Mouse (Mus musculus) heart, postnatal 14 days (tissue): ENCODE data around the gene Aggf1. TPM values are rescaled to one million over a fixed set of nuclear protein-coding genes. Genes with fewer than 3 reads are reported as not detected.
"Not testable (repeated sequence)": the region's sequence is repeated elsewhere in the genome, so short reads cannot be mapped to it uniquely, and the experiment has no call there.

ENCODE experiments used
- DNase-seq, 2 experiments: peaks; one replicate each; pipeline ENCODE4 v3.0.0; 2021 to 2022
- intact Hi-C: fragments of 180-260 bp; cut with DNase I; formaldehyde crosslinking; loops from one replicate; pipeline ENCODE4 v1.15.1; 2025
- long read RNA-seq, 2 experiments: library from polyadenylated mRNA; stranded (forward); transcript quantifications; one replicate each; pipeline ENCODE4 v2.0.0; 2021
- total RNA-seq, 2 experiments: library from RNA; stranded (reverse); gene quantifications; 2 replicates each; pipeline ENCODE4 v1.2.3; 2021

The Aggf1 gene
- 10 to 100 TPM; 21.8 to 22.1 TPM for total RNA-seq
- long read RNA-seq, experiment 1, transcript Aggf1-201 (14 exons, 3,249 nt) = major isoform, 67 of 70 reads
- long read RNA-seq, experiment 1, partial matches to known transcripts = 1 of 70 reads
- long read RNA-seq, experiment 1, other reads (novel, unspliced or antisense) = 2 of 70 reads
- long read RNA-seq, experiment 2, transcript Aggf1-201 (14 exons, 3,249 nt) = major isoform, 56 of 61 reads
- long read RNA-seq, experiment 2, partial matches to known transcripts = 2 of 61 reads
- long read RNA-seq, experiment 2, other reads (novel, unspliced or antisense) = 3 of 61 reads

- intact Hi-C loops = no loop called here
- peak; percentile 86 to 92 for DNase-seq
These were observed at the start of gene Aggf1 for GRCm38 (mm10) chr13:95374701-95375553. Gene Aggf1 (minus strand): TSS chr13:95375352.

DNA sequence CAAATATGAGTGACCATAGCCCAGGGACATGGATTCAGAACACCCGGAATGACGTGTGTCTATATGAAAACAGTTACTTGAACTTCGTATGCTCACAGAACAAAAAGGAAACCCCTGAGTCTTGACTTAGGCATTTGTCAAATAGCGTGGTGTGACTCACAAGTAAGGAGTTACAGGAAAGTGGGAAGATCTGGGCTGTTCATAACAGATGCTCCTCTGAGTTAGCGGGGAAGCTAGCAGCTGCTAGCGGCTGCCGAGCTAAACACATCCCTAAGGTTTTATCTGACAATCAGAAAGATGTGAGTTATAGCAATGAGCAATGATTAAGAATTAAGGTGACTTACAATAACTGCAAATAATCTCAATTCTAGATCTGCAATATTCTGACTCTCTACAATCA, 49.8 kb upstream of the Aggf1 start:
- DNase-seq = no peak
- intact Hi-C loops = no loop called here

- intact Hi-C loops = no loop called here
- no peak for DNase-seq
These were observed 44.1 kb upstream of the Aggf1 start for GRCm38 (mm10) chr13:95419204-95419749.

- intact Hi-C loops = no loop called here
- no peak for DNase-seq
These were observed 43.5 kb upstream of the Aggf1 start for GRCm38 (mm10) chr13:95418575-95419203.

DNA sequence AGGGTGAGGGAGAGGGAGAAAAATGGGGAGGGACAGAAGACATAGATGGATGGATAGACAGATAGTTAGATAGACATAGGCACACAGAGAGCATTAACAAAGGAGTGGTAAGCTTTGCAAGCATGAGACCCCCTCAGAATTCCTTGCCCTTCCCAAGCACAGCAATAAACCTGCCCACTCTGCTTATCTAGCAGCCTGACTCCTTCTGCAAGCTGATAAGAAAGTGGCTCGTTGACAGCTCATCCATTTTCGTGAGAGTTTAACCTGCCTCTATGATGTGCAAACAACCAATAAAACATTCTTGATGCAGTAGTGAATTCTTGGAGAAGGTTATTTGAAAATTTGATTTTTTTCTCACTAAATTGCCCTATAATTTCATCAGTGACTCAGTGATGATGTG, 37.1 kb upstream of the Aggf1 start:
- no peak for DNase-seq
- intact Hi-C loops = no loop called here

- intact Hi-C loops = loop anchor here (5.0 kb wide), 1 partner anchor 324 kb away; no protein-coding TSS in a partner anchor
- DNase-seq = no peak
These were observed 18.1 kb upstream of the Aggf1 start for GRCm38 (mm10) chr13:95393242-95393641.

DNA sequence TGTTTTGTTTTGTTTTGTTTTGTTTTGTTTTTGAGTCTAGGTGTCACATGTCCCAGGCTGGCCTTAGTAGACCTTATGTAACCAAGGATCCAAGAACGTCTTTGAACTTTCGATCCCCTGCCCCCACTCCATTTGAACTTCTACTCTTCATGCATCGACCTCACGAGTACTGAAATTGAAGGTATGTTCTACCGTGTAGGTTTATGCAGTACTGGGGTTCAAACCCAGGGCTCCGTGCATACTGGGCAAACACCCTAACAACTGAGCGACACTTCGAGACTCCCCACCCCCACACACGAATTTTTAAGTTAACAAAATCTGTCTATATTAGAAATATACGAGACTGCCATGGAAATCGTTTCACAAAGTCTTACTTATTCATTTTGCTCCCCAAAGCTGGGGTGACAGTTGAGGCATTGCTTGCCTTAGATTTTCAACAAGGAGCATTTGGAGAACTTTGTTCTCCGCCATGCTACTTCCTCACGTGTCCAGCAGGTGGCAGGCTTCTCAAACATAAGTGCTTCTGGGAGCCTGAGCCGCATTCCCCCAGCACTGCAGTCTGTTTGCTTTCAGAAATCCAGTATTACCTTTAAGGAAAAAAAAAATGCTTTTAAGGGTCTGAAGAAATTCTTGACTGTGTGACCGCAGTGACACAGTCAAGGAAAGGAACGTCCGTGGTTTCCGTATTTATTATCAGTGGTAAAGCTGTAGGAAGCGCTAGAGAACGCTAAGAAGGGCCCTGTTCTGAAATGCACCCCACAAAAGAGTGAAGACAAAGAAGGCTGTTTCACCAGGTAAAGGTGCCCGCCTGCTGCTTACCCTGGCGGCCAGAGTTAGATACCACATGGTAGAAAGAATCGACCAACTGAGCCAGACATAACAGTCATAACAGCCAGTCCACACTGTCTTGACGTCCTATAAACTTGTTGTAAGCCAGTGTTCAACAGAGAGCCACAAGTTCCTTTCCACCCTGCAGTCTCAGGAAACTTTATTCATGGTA, 15.0 kb upstream of the Aggf1 start:
- intact Hi-C loops = loop anchor here (1.0 to 5.0 kb wide), 2 partner anchors 91 to 327 kb away; no protein-coding TSS in a partner anchor
- DNase-seq = peak; percentile 78 to 86

DNA sequence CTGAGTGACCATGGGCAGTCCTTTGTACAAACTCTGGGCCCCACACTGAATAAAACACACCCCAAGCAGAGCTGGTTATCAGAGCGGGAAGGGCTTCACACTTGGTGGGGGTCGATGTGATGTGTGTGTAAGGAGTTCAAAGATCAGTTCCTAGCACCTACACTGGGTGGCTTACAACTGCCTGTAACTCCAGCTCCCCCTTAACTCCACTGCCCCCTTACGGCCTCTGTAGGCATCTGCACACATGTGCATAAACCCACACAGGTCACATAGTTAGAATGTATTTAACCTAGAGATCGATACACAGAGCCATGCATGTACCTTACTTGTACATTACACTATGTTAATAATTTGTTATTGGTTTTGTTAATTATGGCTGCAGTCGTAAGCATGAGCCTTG, 13.1 kb upstream of the Aggf1 start:
- intact Hi-C loops = no loop called here
- DNase-seq = no peak

DNA sequence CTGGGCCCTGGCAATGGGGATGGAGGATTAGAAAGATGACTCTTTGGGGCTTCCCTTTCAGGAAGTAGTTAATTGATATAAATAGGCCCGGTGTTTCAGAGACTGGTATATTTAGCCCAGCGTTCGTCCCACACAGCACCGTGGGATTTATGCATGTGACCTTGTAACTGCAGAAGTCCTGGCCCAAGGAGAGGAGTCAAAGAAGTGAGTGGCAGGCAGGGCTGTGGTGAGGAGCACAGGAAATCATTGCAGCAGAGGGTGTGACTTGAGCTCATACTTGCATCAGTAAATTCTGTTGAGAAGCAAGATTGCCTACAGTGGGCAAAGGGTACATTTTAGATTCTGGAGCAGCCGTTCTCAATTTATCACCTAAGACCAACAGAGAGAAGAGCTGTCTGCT, 7.3 kb upstream of the Aggf1 start:
- intact Hi-C loops = no loop called here
- DNase-seq = no peak

DNA sequence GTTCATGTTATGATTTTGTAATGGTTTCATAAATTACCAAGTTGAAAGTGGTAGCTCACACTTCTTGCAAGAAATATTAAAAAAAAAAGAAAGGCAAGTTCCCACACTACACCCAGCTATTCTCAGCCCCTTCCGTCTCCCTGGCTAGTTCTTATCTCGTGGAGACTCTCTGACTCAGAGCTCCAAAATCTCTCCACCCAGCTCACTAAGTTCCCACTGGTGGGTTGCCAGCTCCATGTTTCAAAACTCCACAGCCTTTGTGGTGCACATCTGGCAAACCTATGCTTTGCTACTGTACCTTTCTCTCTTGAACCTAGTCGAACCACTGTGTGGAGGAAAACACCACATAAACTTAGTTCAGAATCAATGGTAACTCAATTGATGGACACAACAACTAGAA, 3.5 kb upstream of the Aggf1 start:
- intact Hi-C loops = no loop called here
- peak; percentile 42 to 45 for DNase-seq

GRCm38 (mm10) chr13:95376689-95377289, 1.6 kb upstream of the Aggf1 start:
- DNase-seq, intact Hi-C loops: not testable (repeated sequence)

DNA sequence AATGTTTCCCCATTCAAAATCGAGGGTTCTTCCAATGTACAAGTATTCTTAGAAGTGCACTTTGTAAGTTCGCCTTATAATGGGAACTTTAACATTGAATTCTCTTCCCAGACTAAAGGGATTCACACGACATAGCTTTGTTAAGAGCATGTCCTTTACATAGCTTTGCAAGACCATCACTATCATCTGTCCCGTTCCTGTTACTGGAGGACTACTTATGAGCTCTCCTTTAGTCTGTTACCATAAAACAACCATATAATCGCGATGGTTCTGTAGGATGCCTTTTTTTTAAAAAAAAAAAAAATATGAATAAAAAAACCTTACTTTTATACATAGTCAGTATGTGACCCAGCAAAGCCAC, 382 bp upstream of the Aggf1 start:
- no peak for DNase-seq
- intact Hi-C loops = no loop called here

- intact Hi-C loops = no loop called here
- no peak for DNase-seq
These were observed 8.8 kb downstream of the Aggf1 start for GRCm38 (mm10) chr13:95366356-95366755.

DNA sequence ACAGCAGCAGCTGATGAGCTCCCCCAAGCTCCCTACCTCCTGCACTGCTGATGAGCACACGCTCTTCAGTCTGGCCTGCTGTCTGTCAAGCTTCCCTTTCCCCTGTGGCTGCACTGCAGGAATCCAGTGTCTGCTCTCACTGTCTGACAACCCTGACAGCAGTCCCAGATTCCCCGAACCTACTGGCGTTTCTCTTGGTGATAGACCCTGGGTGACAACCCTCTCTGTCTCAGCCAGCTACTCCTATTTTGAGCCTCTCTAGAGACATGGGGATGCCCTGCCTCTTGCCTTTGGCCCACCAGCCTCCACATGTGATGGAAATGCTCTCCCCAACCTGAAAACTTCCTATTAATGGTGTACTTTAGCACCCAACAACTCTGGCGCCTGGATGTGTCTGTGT, 11.7 kb downstream of the Aggf1 start:
- intact Hi-C loops = no loop called here
- DNase-seq = peak in 1 of 2 experiments; percentile 5

GRCm38 (mm10) chr13:95358223-95358622, 16.9 kb downstream of the Aggf1 start:
- no peak for DNase-seq
- intact Hi-C loops = no loop called here

- DNase-seq = no peak
- intact Hi-C loops = no loop called here
These were observed 26.7 kb downstream of the Aggf1 start for GRCm38 (mm10) chr13:95348476-95348875.

GRCm38 (mm10) chr13:95347018-95347696, 28.0 kb downstream of the Aggf1 start:
- intact Hi-C loops = loop anchor here (2.0 kb wide), 2 partner anchors 22 to 330 kb away; no protein-coding TSS in a partner anchor
- DNase-seq = peak; percentile 73 to 82

DNA sequence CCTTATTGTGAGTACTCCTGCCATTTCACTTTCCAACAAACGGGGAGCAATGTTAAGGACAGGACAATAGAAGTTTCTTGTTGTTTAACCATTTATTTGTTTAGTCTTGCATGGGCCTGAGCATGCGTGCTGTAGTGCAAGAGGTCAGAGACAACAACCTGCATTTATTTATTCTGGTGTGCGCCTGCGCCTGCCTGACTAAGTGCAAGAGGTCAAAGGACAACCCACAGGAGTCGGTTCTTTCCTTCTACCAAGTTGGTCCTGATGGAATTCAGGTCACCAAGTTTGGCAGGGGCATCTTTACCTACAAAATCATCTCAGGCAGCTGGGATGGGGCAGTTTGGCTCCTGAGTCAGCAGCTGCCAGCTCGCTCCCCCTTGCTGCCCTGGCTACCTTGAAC, 29.3 kb downstream of the Aggf1 start:
- intact Hi-C loops = loop anchor here (2.0 kb wide), 2 partner anchors 21 to 329 kb away; no protein-coding TSS in a partner anchor

DNA sequence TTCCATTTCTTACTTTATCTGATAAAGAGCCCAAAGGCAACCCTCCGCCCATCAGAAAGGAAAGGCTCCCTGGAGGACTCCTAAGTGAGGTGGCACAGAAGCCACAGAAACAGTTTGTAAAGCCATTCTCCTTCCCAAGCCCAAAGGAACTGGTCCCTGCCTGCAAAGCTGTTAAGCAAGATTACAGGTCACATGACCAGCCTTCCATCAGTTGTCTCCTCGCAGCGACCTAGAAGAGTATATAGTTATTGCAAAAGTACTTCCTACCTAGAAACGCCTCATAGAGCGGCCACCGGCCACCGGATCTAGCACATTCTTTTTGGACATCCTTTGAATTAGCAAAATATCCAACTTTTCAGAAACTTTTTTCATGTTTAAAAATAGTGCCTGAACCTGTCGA, 31.7 kb downstream of the Aggf1 start:
- intact Hi-C loops = no loop called here

More for the DNA sequence above, 29.3 kb downstream of the Aggf1 start:
- no peak for DNase-seq

More for the DNA sequence above, 31.7 kb downstream of the Aggf1 start:
- DNase-seq = no peak
